Mouse (Mus musculus) MEL (cell line): ENCODE data around the gene Il6. TPM values are rescaled to one million over a fixed set of nuclear protein-coding genes. Genes with fewer than 3 reads are reported as not detected.
A peak's percentile ranks its signal among the peaks of the same experiment; 100 is the strongest.

Source experiments
- DNase-seq: peaks from one replicate; pipeline ENCODE4 v3.0.0; 2011; ENCODE audit warnings: low read depth, low spot score
- H3K27ac ChIP-seq: 2 replicates; pipeline ENCODE4 v1.5.1; 2012; ENCODE audit warnings: low read depth, mild to moderate bottlenecking, control low read depth, low read length, moderate library complexity; ENCODE audit not compliant: control insufficient read depth
- H3K27me3 ChIP-seq, 2 experiments: fragments of 150-350 bp in 1 of 2; sonication (generic) in 1 of 2; 2 replicates each; pipeline ENCODE4 v1.6.1; 2012; ENCODE audit warnings: low read length in 2 of 2, mild to moderate bottlenecking in 2 of 2, improper control_type of control experiment in 1 of 2, moderate library complexity in 1 of 2; ENCODE audit not compliant: insufficient read depth in 2 of 2, control insufficient read depth in 1 of 2
- H3K36me3 ChIP-seq, 2 experiments: 2 replicates each; pipeline ENCODE4 v1.6.1; 2012 to 2014; ENCODE audit warnings: low read length in 2 of 2, improper control_type of control experiment in 1 of 2, inconsistent platforms in 1 of 2, mild to moderate bottlenecking in 1 of 2; ENCODE audit not compliant: insufficient read depth in 2 of 2, control insufficient read depth in 1 of 2
- H3K4me1 ChIP-seq, 2 experiments: fragments of 150-350 bp in 1 of 2; sonication (generic) in 1 of 2; 2 replicates each; pipeline ENCODE4 v1.6.1; 2012; ENCODE audit warnings: low read length in 2 of 2, improper control_type of control experiment in 1 of 2, mild to moderate bottlenecking in 1 of 2; ENCODE audit not compliant: insufficient read depth in 2 of 2, control insufficient read depth in 1 of 2
- H3K4me3 ChIP-seq, 2 experiments: fragments of 150-350 bp in 1 of 2; sonication (generic) in 1 of 2; 2 replicates each; pipeline ENCODE4 v1.5.1; 2012; ENCODE audit warnings: low read depth in 2 of 2, low read length in 2 of 2, mild to moderate bottlenecking in 2 of 2, moderate library complexity in 2 of 2, control low read depth in 1 of 2, improper control_type of control experiment in 1 of 2; ENCODE audit not compliant: control insufficient read depth in 1 of 2, insufficient read depth in 1 of 2
- H3K79me2 ChIP-seq: 2 replicates; pipeline ENCODE4 v1.6.1; 2012; ENCODE audit warnings: mild to moderate bottlenecking, low read length, moderate library complexity; ENCODE audit not compliant: control insufficient read depth, poor library complexity, insufficient read depth
- H3K9ac ChIP-seq: 2 replicates; pipeline ENCODE4 v1.6.1; 2012; ENCODE audit warnings: low read depth, mild to moderate bottlenecking, control low read depth, low read length, moderate library complexity; ENCODE audit not compliant: control insufficient read depth, poor library complexity, severe bottlenecking
- H3K9me3 ChIP-seq: fragments of 150-350 bp; sonication (generic); replicated peaks from 2 replicates; pipeline ENCODE4 v1.6.1; 2012; ENCODE audit warnings: mild to moderate bottlenecking, low read length, improper control_type of control experiment, moderate library complexity; ENCODE audit not compliant: insufficient read depth
- BHLHE40 ChIP-seq: IDR thresholded peaks from 2 replicates; pipeline ENCODE4 v1.6.1; 2012; ENCODE audit warnings: low read depth, mild to moderate bottlenecking, inconsistent platforms, low read length, improper control_type of control experiment, borderline replicate concordance
- E2F4 ChIP-seq: IDR thresholded peaks from 2 replicates; pipeline ENCODE4 v1.6.1; 2011; ENCODE audit warnings: low read depth, low read length, improper control_type of control experiment, borderline replicate concordance
- EP300 ChIP-seq, 2 experiments: IDR thresholded peaks; 2 replicates each; pipeline ENCODE4 v1.6.1; 2011; ENCODE audit warnings: improper control_type of control experiment in 2 of 2, low read length in 2 of 2, low read depth in 1 of 2, mild to moderate bottlenecking in 1 of 2
- GABPA ChIP-seq: IDR thresholded peaks from 2 replicates; pipeline ENCODE4 v1.6.1; 2012; ENCODE audit warnings: low read depth, mild to moderate bottlenecking, inconsistent platforms, low read length, improper control_type of control experiment, moderate library complexity
- GATA1 ChIP-seq: IDR thresholded peaks from 2 replicates; pipeline ENCODE4 v1.6.1; 2011; ENCODE audit warnings: low read depth, low read length, improper control_type of control experiment
- HCFC1 ChIP-seq: IDR thresholded peaks from 2 replicates; pipeline ENCODE4 v1.6.1; 2012; ENCODE audit warnings: low read depth, mild to moderate bottlenecking, inconsistent platforms, low read length, improper control_type of control experiment, moderate library complexity
- KAT2A ChIP-seq: conservative IDR thresholded peaks from 2 replicates; pipeline ENCODE4 v1.6.1; 2012; ENCODE audit warnings: low read depth, low read length, improper control_type of control experiment, inconsistent platforms
- MEF2A ChIP-seq: IDR thresholded peaks from 2 replicates; pipeline ENCODE4 v1.6.1; 2014; ENCODE audit warnings: low read depth, mild to moderate bottlenecking, inconsistent platforms, low read length, improper control_type of control experiment; ENCODE audit not compliant: poor library complexity, insufficient replicate concordance, severe bottlenecking; ENCODE audit errors: extremely low read depth
- NELFE ChIP-seq: IDR thresholded peaks from 2 replicates; pipeline ENCODE4 v1.6.1; 2011; ENCODE audit warnings: low read depth, low read length, improper control_type of control experiment
- POLR2A ChIP-seq, 2 experiments: IDR thresholded peaks; 2 replicates each; pipeline ENCODE4 v1.6.1; 2011 to 2012; ENCODE audit warnings: low read length in 2 of 2, mild to moderate bottlenecking in 2 of 2, control low read depth in 1 of 2, improper control_type of control experiment in 1 of 2, low read depth in 1 of 2, moderate library complexity in 1 of 2; ENCODE audit not compliant: control insufficient read depth in 1 of 2, insufficient read depth in 1 of 2, poor library complexity in 1 of 2
- POLR2AphosphoS2 ChIP-seq: IDR thresholded peaks from 2 replicates; pipeline ENCODE4 v1.6.1; 2011; ENCODE audit warnings: low read length, improper control_type of control experiment
- RAD21 ChIP-seq: IDR thresholded peaks from 2 replicates; pipeline ENCODE4 v1.6.1; 2011; ENCODE audit warnings: mild to moderate bottlenecking, low read depth, low read length, improper control_type of control experiment
- RCOR1 ChIP-seq: IDR thresholded peaks from 2 replicates; pipeline ENCODE4 v1.6.1; 2012; ENCODE audit warnings: low read depth, mild to moderate bottlenecking, inconsistent platforms, low read length, improper control_type of control experiment
- TAL1 ChIP-seq: IDR thresholded peaks from 2 replicates; pipeline ENCODE4 v1.6.1; 2012; ENCODE audit warnings: mild to moderate bottlenecking, inconsistent platforms, low read length, moderate library complexity, mixed read lengths
- TCF12 ChIP-seq: IDR thresholded peaks from 2 replicates; pipeline ENCODE4 v1.6.1; 2014; ENCODE audit warnings: low read depth, mild to moderate bottlenecking, inconsistent platforms, low read length, improper control_type of control experiment, moderate library complexity
- USF1 ChIP-seq: IDR thresholded peaks from 2 replicates; pipeline ENCODE4 v1.6.1; 2014; ENCODE audit warnings: low read depth, mild to moderate bottlenecking, inconsistent platforms, low read length, improper control_type of control experiment, moderate library complexity
- polyA plus RNA-seq, 2 experiments: library from polyadenylated mRNA; stranded (reverse) in 1 of 2; unstranded in 1 of 2; fragments of >175 nt in 1 of 2; fragments of >200 nt in 1 of 2; gene quantifications; 2 replicates each; pipeline versions ENCODE4 v1.2.1 to v1.2.4; 2012; ENCODE audit warnings: low replicate concordance in 2 of 2, low read depth in 1 of 2; ENCODE audit not compliant: insufficient read length in 2 of 2, insufficient read depth in 1 of 2, missing spikeins in 1 of 2
- total RNA-seq: library from RNA; depleted of rRNA; stranded (reverse); fragments of 300-350 nt; gene quantifications from 2 replicates; pipeline ENCODE4 v1.2.3, GENCODE M21; 2012

Il6 gene
- total and polyA plus RNA-seq, 3 experiments = not detected

GRCm38 (mm10) chr5:29973533-29973932, 39.4 kb upstream of the Il6 start (continued):
- TF ChIP-seq MEF2A = no peak

- H3K27me3 ChIP-seq = no peaks in the 10 kb centered on the region
- TF ChIP-seq GATA1 = peak; percentile 37
- no peak for TF ChIP-seq BHLHE40
- TF ChIP-seq POLR2A (IDR thresholded peaks at IDR 0.05; ENCODE audit: control insufficient read depth in 1 of 2, insufficient read depth in 1 of 2, low read depth in 1 of 2, low read length in 2 of 2, poor library complexity in 1 of 2) = no peak
- TF ChIP-seq GABPA = no peak
- 0 out of 2 replicates have a peak, but pooled peaks have one; percentile 13 for TF ChIP-seq USF1
- peak; percentile 45 to 59; a peak in 2 of 4 replicates for TF ChIP-seq EP300 (IDR thresholded peaks at IDR 0.05; ENCODE audit: low read depth in 1 of 2, low read length in 2 of 2)
- TF ChIP-seq TAL1 = no peak
- peak; percentile 62 for TF ChIP-seq TCF12
- H3K27ac ChIP-seq = peak overlapping the region; percentile 37
Measured at GRCm38 (mm10) chr5:29974115-29974514, 38.8 kb upstream of the Il6 start.

GRCm38 (mm10) chr5:29993583-29993982, 19.3 kb upstream of the Il6 start:
- TF ChIP-seq HCFC1 (no peak), POLR2AphosphoS2 (no peak), TAL1 (no peak), KAT2A (no peak), RCOR1 (no peak), NELFE (no peak), RAD21 (no peak), E2F4 (no peak), POLR2A (IDR thresholded peaks at IDR 0.05; ENCODE audit: control insufficient read depth in 1 of 2, insufficient read depth in 1 of 2, low read depth in 1 of 2, low read length in 2 of 2, poor library complexity in 1 of 2) (no peak)
- no peaks in the 10 kb centered on the region; a peak in 1 of 4 replicates for H3K36me3 ChIP-seq
- no peak overlapping the region for H3K27ac ChIP-seq
- no peak overlapping the region for H3K4me3 ChIP-seq
- peaks cover 0 to 4% of the 10 kb centered on the region in 2 experiments; a peak in 2 of 4 replicates for H3K27me3 ChIP-seq
- no peak for DNase-seq
- no peaks in the 10 kb centered on the region for H3K9me3 ChIP-seq
- H3K9ac ChIP-seq = no peak overlapping the region
- H3K79me2 ChIP-seq = no peaks in the 10 kb centered on the region
- no peaks in the 10 kb centered on the region for H3K4me1 ChIP-seq

More at GRCm38 (mm10) chr5:29974115-29974514, 38.8 kb upstream of the Il6 start:
- H3K9ac ChIP-seq = no peak overlapping the region
- DNase-seq = peak; percentile 47
- peaks cover 18 to 20% of the 10 kb centered on the region in 2 experiments for H3K4me1 ChIP-seq
- H3K9me3 ChIP-seq = no peaks in the 10 kb centered on the region
- peaks cover 0 to 31% of the 10 kb centered on the region in 2 experiments; a peak in 2 of 4 replicates for H3K36me3 ChIP-seq
- no peaks in the 10 kb centered on the region for H3K79me2 ChIP-seq
- peak overlapping the region in 1 of 2 experiments; percentile 9; a peak in 1 of 4 replicates for H3K4me3 ChIP-seq
